Mouse (Mus musculus): ENCODE data around the gene Stim1.

DNA sequence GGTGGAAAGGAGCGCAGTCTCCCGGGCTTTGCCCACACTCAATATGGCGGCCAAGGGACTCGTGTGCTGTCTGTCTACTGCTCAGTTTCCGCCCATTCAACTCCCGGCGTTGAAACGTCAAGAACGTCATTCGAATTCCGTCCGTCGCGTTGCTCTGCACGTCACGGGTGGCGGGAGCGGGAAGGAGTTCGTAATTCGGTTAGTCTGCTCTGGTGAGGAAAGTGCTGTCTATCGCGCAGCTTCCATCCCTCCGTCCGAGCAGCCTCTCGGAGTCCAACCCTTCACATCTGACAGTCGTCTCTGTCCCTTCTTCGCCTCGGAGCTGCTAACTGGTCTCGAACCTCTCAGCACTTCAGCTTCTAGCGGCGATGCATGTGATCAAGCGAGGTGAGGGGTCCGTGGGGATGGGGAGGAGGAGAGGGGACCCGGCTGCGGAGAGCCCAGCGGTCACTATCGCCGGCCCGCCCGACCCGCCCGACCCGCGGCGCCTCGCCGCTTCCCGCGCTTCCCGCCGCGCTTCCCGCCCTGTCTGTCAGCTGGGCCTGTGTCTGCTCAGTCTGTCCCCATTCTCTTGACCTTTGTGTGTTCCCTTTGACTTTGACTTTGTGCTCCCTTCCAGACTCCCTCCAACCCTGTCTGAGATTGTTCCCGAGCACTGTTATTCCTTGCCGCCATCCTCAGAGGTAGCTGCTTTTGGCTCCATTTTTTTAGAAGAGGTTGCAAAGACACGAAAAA is 174.2 kb downstream of the Stim1 start, which contains the start of gene Rrm1:
- TF ChIP-seq CTCF (conservative IDR thresholded peaks at IDR 0.05 in 1 of 2, IDR thresholded peaks at IDR 0.05 in 1 of 2; ENCODE audit: low read depth in 2 of 2, low read length in 2 of 2) (no peak), MAZ (IDR thresholded peaks at IDR 0.05; ENCODE audit: low read depth, low read length) (no peak), POLR2A (IDR thresholded peaks at IDR 0.05; ENCODE audit: low read depth, low read length) (peak; percentile 89), EP300 (IDR thresholded peaks at IDR 0.05; ENCODE audit: low read length) (no peak), POLR2AphosphoS2 (IDR thresholded peaks at IDR 0.05; ENCODE audit: low read depth, low read length) (no peak), HCFC1 (IDR thresholded peaks at IDR 0.05; ENCODE audit: low read depth, low read length) (peak; percentile 95), MYC (IDR thresholded peaks at IDR 0.05; ENCODE audit: low read depth, low read length) (peak; percentile 95), ZMIZ1 (IDR thresholded peaks at IDR 0.05; ENCODE audit: low read depth, low read length) (peak; percentile 53; the same call in 1 of the 2 replicates), TCF12 (IDR thresholded peaks at IDR 0.05; ENCODE audit: low read depth, low read length) (peak; percentile 85), E2F4 (IDR thresholded peaks at IDR 0.05; ENCODE audit: insufficient replicate concordance, low read depth, low read length) (peak; percentile 99), USF2 (conservative IDR thresholded peaks at IDR 0.05; ENCODE audit: low read depth, low read length) (no peak), MAFK (IDR thresholded peaks at IDR 0.05; ENCODE audit: insufficient replicate concordance, low read length) (no peak)

All from CH12.LX (cell line).